Mouse (Mus musculus) cerebellum, adult 2 months (tissue): ENCODE results near the gene Insm1.

Source experiments
- CTCF ChIP-seq: fragments of 200-500 bp; IDR thresholded peaks from 2 replicates; pipeline ENCODE4 v1.5.1; 2011; ENCODE audit warnings: low read depth, mild to moderate bottlenecking, control low read depth, low read length, moderate library complexity, borderline replicate concordance; ENCODE audit not compliant: insufficient read depth
- POLR2A ChIP-seq: fragments of 200-500 bp; IDR thresholded peaks from 2 replicates; pipeline ENCODE4 v1.6.1; 2011; ENCODE audit warnings: low read length, control low read depth, borderline replicate concordance; ENCODE audit not compliant: insufficient read depth

DNA sequence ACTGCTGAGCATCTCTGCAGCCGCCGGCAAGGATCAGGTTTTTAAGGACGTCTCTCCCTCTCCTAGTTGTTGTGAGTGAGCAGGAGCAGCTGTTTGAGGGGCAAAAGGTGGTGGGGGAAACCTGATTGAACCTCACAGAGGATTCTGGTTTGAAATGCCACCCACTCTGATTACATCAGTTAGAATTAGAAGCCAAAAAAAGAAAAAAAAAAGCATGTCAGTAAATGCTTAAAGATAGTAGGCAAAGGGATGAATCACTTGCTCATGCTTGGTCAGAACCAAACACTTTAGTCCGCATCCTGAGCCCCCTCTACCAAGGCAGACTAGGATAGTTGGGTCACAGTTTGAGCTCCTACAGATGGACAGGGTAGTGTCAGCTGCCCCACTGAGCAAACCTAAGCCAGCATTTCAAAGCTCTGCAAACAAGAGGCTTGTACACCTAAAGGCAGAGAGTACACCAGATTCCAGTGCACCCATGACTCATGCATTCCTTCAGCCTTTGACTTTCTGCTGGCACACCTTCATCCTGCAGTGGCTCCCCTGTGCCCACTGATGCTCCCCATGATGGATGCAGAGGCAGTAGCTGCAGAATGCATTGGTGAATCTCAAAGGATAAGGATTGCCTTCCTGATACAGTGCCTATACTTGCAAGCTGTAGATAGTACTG lies 24.8 kb downstream of the Insm1 start:
- TF ChIP-seq CTCF: no peak
- no peak for TF ChIP-seq POLR2A
